Mouse (Mus musculus) embryonic stem cell, embryonic (primary cell): ENCODE results near the gene Aco2.

ENCODE experiments used
- CTCF ChIA-PET, 4 experiments: fragments of 300-600 bp in 2 of 4; fragments of 350-600 bp in 2 of 4; sonication (Branson Sonifier 250); formaldehyde crosslinking; loops; one replicate each; lab custom pipeline; 2022; ENCODE audit warnings: inconsistent platforms in 2 of 4; lab: Charles Lee
- POLR2A ChIA-PET, 4 experiments: fragments of 300-600 bp in 2 of 4; fragments of 350-600 bp in 2 of 4; sonication (Branson Sonifier 250); formaldehyde crosslinking; loops; one replicate each; lab custom pipeline; 2022; ENCODE audit warnings: antibody characterized with exemption in 4 of 4, inconsistent platforms in 1 of 4; lab: Charles Lee

Gene Aco2

GRCm38 (mm10) chr15:81951159-81951558, 79.0 kb downstream of the Aco2 start:
- ChIA-PET POLR2A (interaction anchor here (0.7 to 10.0 kb wide), 17 partner anchors 6 to 92 kb away, joined by 3 to 101 read pairs (median 7); partner anchors contain the start of genes Pmm1 (in 3 of the 4), Csdc2 (in 2 of the 4) and Polr3h (in 1 of the 4)), CTCF (interaction anchor here in 1 of 4 experiments (0.5 to 1.1 kb wide), 2 partner anchors 9 to 516 kb away, joined by 3 read pairs; no protein-coding TSS in a partner anchor)

DNA sequence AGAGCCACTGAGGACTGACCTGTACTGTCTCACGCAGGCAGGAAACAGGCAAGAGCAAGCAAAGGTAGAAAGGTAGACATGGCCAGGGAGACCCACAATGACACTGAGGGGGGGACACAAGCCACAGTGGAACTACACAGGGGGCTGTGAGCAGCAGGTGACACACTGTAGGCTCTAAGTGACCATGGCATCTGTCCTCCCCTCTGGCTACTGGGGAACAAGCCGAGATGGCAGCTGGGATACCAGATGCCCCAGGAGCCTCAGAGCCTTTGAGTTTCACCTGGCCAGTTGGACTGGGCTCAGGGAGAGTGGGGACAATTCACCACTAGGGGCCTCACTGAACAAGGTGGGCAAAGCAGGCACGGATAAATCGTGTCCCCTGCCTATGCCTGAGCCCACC, 80.2 kb downstream of the Aco2 start:
- CTCF ChIA-PET, result interaction anchor here in 1 of 4 experiments (1.1 kb wide), 1 partner anchor 7 kb away, joined by 3 read pairs; no protein-coding TSS in a partner anchor
- POLR2A ChIA-PET, result interaction anchor here in 3 of 4 experiments (0.9 to 10.0 kb wide), 8 partner anchors 5 to 64 kb away, joined by 3 to 101 read pairs (median 6); partner anchors contain the start of genes Pmm1 (in 2 of the 3) and Polr3h (in 1 of the 3)

DNA sequence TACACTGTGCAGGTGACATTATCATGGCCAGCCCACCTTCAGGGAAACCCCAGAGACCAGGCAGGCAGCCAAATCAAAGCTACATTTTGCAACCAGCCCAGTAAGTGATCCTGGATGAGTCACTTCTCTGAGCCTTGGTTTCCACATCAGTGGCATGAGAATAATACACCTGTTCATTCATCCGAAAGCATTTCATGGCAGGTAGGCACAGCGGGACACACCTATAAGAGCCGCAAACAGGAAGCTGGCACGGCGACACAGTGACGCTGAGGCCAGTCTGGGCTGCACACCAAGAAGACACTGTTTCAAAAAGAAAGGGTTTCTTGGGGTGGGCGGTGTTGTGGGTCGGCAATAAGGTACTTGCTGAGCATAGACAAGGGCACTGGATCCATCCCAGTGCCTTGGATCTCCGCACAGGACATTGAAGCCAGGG, 82.1 kb downstream of the Aco2 start:
- CTCF ChIA-PET, result interaction anchor here (0.5 to 1.4 kb wide), 7 partner anchors 11 to 160 kb away, joined by 3 to 4 read pairs (median 3); partner anchors contain the start of gene Csdc2 (in 1 of the 4)
- POLR2A ChIA-PET, result interaction anchor here in 2 of 4 experiments (0.8 to 8.9 kb wide), 13 partner anchors 6 to 254 kb away, joined by 3 to 101 read pairs (median 4); partner anchors contain the start of genes 1700029P11Rik (in 1 of the 2) and Csdc2 (in 1 of the 2)

DNA sequence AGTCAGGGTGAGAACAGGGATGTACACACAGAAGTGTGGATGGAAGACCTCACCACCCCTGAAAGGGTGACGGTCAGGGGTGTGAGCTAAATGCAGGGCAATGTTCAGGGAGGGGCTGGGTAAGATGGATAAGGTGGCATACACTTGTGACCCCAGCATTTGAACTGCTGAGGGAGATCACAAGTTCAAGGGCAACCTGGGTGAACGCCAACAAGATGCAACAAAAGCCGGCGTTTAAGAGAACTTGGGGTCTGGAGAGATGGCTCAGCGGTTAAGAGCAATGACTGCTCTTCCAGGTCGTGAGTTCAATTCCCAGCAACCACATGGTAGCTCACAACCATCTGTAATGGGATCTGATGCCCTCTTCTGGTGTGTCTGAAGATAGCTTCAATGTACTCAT, 82.6 kb downstream of the Aco2 start:
- CTCF ChIA-PET, result interaction anchor here in 2 of 4 experiments (0.6 to 1.6 kb wide), 6 partner anchors 10 to 111 kb away, joined by 3 to 4 read pairs (median 3); partner anchors contain the start of gene Csdc2 (in 1 of the 2)
- POLR2A ChIA-PET, result interaction anchor here in 2 of 4 experiments (0.7 to 8.9 kb wide), 13 partner anchors 7 to 62 kb away, joined by 3 to 101 read pairs (median 4); partner anchors contain the start of gene Csdc2 (in 1 of the 2)

GRCm38 (mm10) chr15:81955414-81955813, 83.3 kb downstream of the Aco2 start:
- ChIA-PET CTCF (interaction anchor here in 2 of 4 experiments (0.5 to 2.7 kb wide), 12 partner anchors 9 to 1920 kb away, joined by 3 to 18 read pairs (median 5); no protein-coding TSS in a partner anchor), POLR2A (interaction anchor here in 2 of 4 experiments (0.7 to 8.9 kb wide), 14 partner anchors 8 to 84 kb away, joined by 3 to 101 read pairs (median 6); partner anchors contain the start of genes Aco2 (in 1 of the 2), Phf5a (in 1 of the 2) and Polr3h (in 1 of the 2))

- CTCF ChIA-PET, result interaction anchor here in 3 of 4 experiments (0.7 to 2.7 kb wide), 30 partner anchors 9 to 280 kb away, joined by 3 to 18 read pairs (median 4); partner anchors contain the start of genes Xrcc6 (in 3 of the 3) and 1700029P11Rik (in 1 of the 3)
- POLR2A ChIA-PET, result interaction anchor here in 3 of 4 experiments (0.5 to 8.9 kb wide), 32 partner anchors 9 to 256 kb away, joined by 3 to 121 read pairs (median 4); partner anchors contain the start of genes 1700029P11Rik (in 1 of the 3), Csdc2 (in 1 of the 3), Polr3h (in 1 of the 3) and Xrcc6 (in 1 of the 3)
These were observed 84.3 kb downstream of the Aco2 start for GRCm38 (mm10) chr15:81956457-81956856.

DNA sequence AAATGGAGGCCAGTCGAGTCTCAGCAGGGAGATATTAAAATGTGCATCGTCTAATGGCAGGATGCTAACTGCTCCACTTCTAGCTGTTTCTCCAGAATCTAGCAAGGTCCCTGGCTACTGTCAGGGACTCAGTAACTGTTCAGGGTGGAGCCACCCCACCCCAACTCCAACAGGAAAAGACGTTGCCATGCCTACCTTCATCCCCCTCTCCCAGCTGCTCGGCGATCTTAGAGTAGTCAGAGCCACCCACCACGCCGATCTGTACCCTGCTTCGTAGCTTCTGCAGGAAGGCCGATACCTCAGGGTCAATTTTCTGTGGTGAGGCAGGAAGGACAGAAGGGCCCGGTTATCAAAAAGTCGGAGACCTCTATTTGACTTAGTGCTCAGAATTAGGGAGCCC, 85.5 kb downstream of the Aco2 start:
- CTCF ChIA-PET, result interaction anchor here in 3 of 4 experiments (0.7 to 2.7 kb wide), 23 partner anchors 8 to 279 kb away, joined by 3 to 18 read pairs (median 4); partner anchors contain the start of genes 1700029P11Rik (in 1 of the 3) and Xrcc6 (in 1 of the 3)
- POLR2A ChIA-PET, result interaction anchor here in 3 of 4 experiments (0.7 to 8.9 kb wide), 32 partner anchors 8 to 258 kb away, joined by 3 to 121 read pairs (median 5); partner anchors contain the start of genes 1700029P11Rik (in 1 of the 3) and Csdc2 (in 1 of the 3)

DNA sequence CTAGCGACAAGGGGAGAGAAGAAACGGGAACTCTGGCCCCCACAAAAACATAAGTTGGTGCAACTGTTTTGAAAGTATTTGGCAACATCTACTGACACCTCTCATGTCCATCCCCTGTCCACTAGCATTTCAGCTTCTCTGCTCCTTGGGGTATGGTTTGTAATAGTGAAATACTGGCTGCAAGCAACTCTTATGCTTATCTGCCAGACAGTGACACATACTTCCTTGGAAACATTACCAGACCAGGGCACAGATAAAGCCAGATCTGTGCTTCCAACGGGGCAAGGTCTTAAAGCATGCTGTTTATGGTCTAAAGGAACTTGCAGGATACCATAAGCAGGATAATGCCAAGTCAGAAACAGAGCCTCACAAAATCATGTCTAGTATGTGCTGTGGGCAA, 86.8 kb downstream of the Aco2 start:
- ChIA-PET CTCF (interaction anchor here in 2 of 4 experiments (0.6 to 2.1 kb wide), 4 partner anchors 12 to 32 kb away, joined by 4 to 16 read pairs (median 11); partner anchors contain the start of genes Csdc2 (in 1 of the 2) and Polr3h (in 1 of the 2)), POLR2A (interaction anchor here in 3 of 4 experiments (0.8 to 8.9 kb wide), 14 partner anchors 8 to 188 kb away, joined by 3 to 121 read pairs (median 22); partner anchors contain the start of genes 1700029P11Rik (in 1 of the 3), Csdc2 (in 1 of the 3) and Srebf2 (in 1 of the 3))

DNA sequence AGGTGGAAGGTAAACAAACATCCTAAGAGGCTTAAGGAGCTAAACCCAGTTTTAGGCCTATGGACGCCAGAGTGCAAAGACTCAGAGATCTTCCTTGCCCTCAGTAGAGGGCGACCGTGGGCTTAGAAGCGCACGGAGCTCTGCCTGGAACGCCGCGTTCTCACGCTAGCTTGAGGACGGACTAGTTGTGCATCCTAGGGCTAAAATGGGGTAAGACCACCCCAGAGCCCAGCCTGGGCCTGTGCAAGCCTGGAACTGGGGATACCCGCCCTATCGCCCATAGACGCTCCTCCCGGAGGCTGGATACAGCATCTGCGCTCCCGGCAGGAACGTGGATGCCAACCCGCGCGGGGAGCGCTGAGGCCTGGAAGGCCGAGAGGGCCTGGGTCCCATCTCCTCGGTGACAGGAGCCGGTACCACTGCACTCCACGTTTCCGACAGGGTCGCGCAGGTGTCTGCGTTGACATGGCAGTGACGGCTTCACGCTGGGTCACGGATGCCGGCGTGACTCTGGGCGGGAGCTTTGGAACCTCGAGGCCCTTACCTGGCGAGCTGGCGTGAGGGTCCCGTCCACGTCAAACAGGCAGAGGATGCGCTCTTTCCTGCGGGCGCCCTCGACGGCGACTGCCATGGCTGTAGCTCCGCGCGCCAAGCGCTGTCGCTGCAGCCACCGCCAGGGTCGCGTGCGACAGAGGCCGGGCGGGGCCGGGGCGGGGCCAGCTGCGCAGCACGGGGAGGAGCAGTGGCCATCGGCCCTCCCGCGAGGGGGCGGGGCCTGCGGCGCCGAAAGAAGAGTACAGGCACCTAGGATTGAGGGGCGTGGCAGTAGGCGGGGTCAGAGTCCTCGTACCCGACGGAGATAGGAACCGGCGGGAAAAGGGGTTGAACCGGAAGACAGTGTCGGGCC, 88.3 kb downstream of the Aco2 start, which contains the start of gene Pmm1:
Pmm1 (minus strand) TSS at position 760 of the 907 bp plus-strand sequence.
- ChIA-PET CTCF (interaction anchor here (0.6 to 3.0 kb wide), 53 partner anchors 8 to 1212 kb away, joined by 3 to 21 read pairs (median 4); partner anchors contain the start of genes Polr3h (in 3 of the 4), Xrcc6 (in 2 of the 4), 1700029P11Rik (in 1 of the 4) and Csdc2 (in 1 of the 4)), POLR2A (interaction anchor here (0.5 to 8.9 kb wide), 108 partner anchors 8 to 1877 kb away, joined by 3 to 121 read pairs (median 5); partner anchors contain the start of genes 1700029P11Rik (in 3 of the 4), Polr3h (in 3 of the 4), Srebf2 (in 3 of the 4) and Csdc2 (in 2 of the 4))

DNA sequence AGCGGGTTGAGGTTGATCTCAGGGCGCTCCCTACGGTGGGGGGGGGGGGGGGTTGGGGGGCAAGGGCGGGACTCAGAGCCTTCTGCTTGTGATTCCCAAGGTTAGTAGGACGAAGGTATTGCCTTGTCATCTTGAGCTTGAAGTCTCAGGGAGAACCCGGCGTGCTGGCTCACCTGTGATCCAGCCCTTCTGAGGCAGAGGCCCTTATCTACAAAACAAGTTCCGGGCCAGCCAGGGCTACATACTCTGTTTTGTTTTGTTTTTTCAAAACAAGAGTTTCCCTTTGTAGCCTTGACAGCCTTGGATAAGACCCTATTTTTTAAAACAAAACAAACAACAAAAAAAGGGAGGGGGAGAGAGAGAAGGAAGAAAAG, 89.0 kb downstream of the Aco2 start:
- CTCF ChIA-PET, result interaction anchor here (0.6 to 3.0 kb wide), 31 partner anchors 8 to 1276 kb away, joined by 3 to 21 read pairs (median 6); partner anchors contain the start of genes Polr3h (in 2 of the 4), Xrcc6 (in 2 of the 4), Csdc2 (in 1 of the 4) and Cyb5r3 (in 1 of the 4)
- POLR2A ChIA-PET, result interaction anchor here (0.6 to 8.9 kb wide), 92 partner anchors 8 to 1658 kb away, joined by 3 to 121 read pairs (median 5); partner anchors contain the start of genes 1700029P11Rik (in 3 of the 4), Polr3h (in 3 of the 4), Srebf2 (in 3 of the 4) and Csdc2 (in 2 of the 4)

DNA sequence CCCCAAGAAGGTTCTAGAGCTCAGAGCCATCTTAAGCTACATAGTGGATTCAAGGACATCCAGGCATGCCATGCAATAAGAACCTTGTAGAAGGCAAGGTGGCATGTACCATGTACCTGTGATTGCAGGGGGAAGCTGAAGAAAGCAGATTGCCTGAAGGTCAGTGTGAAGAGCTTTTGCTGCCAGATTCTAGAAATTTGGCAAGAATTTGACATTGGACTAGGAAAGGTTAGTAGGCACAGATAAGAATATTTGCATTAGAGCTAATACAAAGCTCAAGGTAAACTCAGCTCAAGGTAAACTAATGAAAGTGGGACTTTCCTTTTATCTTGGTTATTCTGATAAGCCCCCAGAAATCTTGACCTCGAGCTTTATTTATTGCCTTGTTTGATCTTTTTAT, 92.2 kb downstream of the Aco2 start:
- ChIA-PET POLR2A (interaction anchor here (0.5 to 8.3 kb wide), 47 partner anchors 7 to 1540 kb away, joined by 3 to 151 read pairs (median 5); partner anchors contain the start of genes 1700029P11Rik (in 3 of the 4), Srebf2 (in 2 of the 4), Naga (in 1 of the 4) and Pheta2 (in 1 of the 4)), CTCF (interaction anchor here in 3 of 4 experiments (0.6 to 1.8 kb wide), 8 partner anchors 8 to 298 kb away, joined by 3 to 7 read pairs (median 3); no protein-coding TSS in a partner anchor)
